Mouse (Mus musculus) thymus, postnatal 0 days (tissue): ENCODE measurements around the gene Herc6. TPM values are rescaled to one million over a fixed set of nuclear protein-coding genes. Genes with fewer than 3 reads are reported as not detected.

Source experiments
- polyA plus RNA-seq: library from polyadenylated mRNA; unstranded; fragments of >200 nt; fragmentation: Nextera tagmentation; extraction: Ambion mirVana; gene quantifications from 2 replicates; pipeline ENCODE4 v1.2.1, GENCODE M21; 2015

The Herc6 gene
- polyA plus RNA-seq, 1 experiment from 2014 or later = 11.2 TPM

Other genes with a start within 250 kb of the Herc6 start
- gene Vmn1r17, start 217.3 kb upstream of the Herc6 start, polyA plus RNA-seq = not detected in 2 replicates
- gene Vmn1r18, start 185.2 kb upstream of the Herc6 start, polyA plus RNA-seq = not detected in 2 replicates
- gene Vmn1r19, start 177.2 kb upstream of the Herc6 start, polyA plus RNA-seq = not detected in 2 replicates
- gene Vmn1r20, start 152.1 kb upstream of the Herc6 start, polyA plus RNA-seq = not detected in 2 replicates
- 8.3 and 8.5 TPM in 2 replicates for gene Ppm1k, start 45.5 kb upstream of the Herc6 start, polyA plus RNA-seq
- 7.4 and 8.3 TPM in 2 replicates for gene Pyurf, start 111.1 kb downstream of the Herc6 start, polyA plus RNA-seq
- gene Lancl2, start 121.5 kb downstream of the Herc6 start, polyA plus RNA-seq = 14.0 and 14.5 TPM in 2 replicates
- gene Vopp1, start 244.2 kb downstream of the Herc6 start, polyA plus RNA-seq = 24.9 and 25.0 TPM in 2 replicates